Mouse (Mus musculus): ENCODE data around the gene Slc6a12. TPM values are rescaled to one million over a fixed set of nuclear protein-coding genes. Genes with fewer than 3 reads are reported as not detected.

The Slc6a12 gene
- 0.19 TPM in 1 of 2 replicates, not detected in the other for polyA plus RNA-seq (2012; ENCODE audit: low replicate concordance)

GRCm38 (mm10) chr6:121343026-121343770 is at the start of gene Slc6a12:
Slc6a12 (plus strand) TSS chr6:121343076.

GRCm38 (mm10) chr6:121299954-121300353 is 42.9 kb upstream of the Slc6a12 start, which contains the start of gene Slc6a13:
Slc6a13 (plus strand) TSS chr6:121300227.

Other genes with a start within 250 kb of the Slc6a12 start
- gene Mical3, start 212.1 kb upstream of the Slc6a12 start, polyA plus RNA-seq (2012; ENCODE audit: low replicate concordance), result 89.3 and 96.2 TPM in 2 replicates
- gene Pex26, start 159.4 kb upstream of the Slc6a12 start, polyA plus RNA-seq (2012; ENCODE audit: low replicate concordance), result 1.3 and 3.8 TPM in 2 replicates
- 0.17 TPM in 1 of 2 replicates, not detected in the other for gene Tuba8, start 132.4 kb upstream of the Slc6a12 start, polyA plus RNA-seq (2012; ENCODE audit: low replicate concordance)
- 0.26 and 1.7 TPM in 2 replicates for gene Usp18, start 97.2 kb upstream of the Slc6a12 start, polyA plus RNA-seq (2012; ENCODE audit: low replicate concordance)
- 0.47 and 1.5 TPM in 2 replicates for gene Slc6a13, start 42.8 kb upstream of the Slc6a12 start, polyA plus RNA-seq (2012; ENCODE audit: low replicate concordance)
- not detected in 2 replicates for gene Iqsec3, start 130.6 kb downstream of the Slc6a12 start, polyA plus RNA-seq (2012; ENCODE audit: low replicate concordance)

Measured in leukemia stem cell, adult 10-12 weeks (primary cell).